Mouse (Mus musculus): ENCODE measurements around the gene Lamp1.

Gene Lamp1

DNA sequence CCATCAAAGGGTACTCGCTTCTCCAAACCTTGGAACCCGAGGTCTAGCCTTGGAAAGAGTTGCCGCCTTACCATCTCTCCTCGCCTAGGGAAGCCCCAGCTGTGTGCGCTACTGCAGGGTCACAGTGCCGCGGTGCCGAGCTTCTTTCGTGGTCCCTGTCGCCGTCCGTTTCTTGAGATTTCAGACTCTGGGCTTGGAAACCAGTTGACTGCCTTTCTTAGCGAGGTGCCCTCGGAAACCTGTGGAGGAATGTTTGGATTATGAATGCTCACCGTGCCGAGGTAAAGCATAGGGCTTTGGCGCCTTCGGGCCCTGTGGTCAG is 42.0 kb downstream of the Lamp1 start:
- no peak for DNase-seq (ENCODE audit: low spot score in 2 of 2)

GRCm38 (mm10) chr8:13202041-13202440 is 43.1 kb downstream of the Lamp1 start:
- no peak for DNase-seq (ENCODE audit: low spot score in 2 of 2)

GRCm38 (mm10) chr8:13202806-13203205 is 43.8 kb downstream of the Lamp1 start:
- no peak for DNase-seq (ENCODE audit: low spot score in 2 of 2)

- DNase-seq (ENCODE audit: low spot score in 2 of 2), result peak in 1 of 2 experiments; percentile 18
These were observed 44.5 kb downstream of the Lamp1 start for GRCm38 (mm10) chr8:13203472-13203871.

- DNase-seq (ENCODE audit: low spot score in 2 of 2), result no peak
These were observed 45.6 kb downstream of the Lamp1 start for GRCm38 (mm10) chr8:13204371-13205140.

DNA sequence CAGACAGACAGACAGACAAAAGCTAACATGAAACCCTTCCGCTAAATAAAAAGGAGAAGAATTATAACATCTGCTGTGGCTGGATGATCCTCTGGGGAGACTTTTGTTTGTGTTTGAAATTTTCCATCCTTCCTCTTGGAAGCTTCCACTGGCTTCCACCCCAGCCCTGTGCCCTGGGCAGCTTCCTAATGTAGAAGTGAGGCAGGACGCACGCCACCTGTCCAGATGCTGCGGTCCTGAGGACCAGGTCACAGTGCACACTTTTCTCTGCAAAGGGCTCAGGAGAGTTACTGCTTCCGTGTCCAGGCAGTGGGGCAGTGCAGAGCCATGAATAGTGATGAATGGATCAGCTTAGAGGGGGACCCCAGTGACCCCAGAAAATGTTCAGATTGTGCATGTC is 46.4 kb downstream of the Lamp1 start:
- no peak for DNase-seq (ENCODE audit: low spot score in 2 of 2)

GRCm38 (mm10) chr8:13206290-13206689 is 47.3 kb downstream of the Lamp1 start:
- no peak for DNase-seq (ENCODE audit: low spot score in 2 of 2)

GRCm38 (mm10) chr8:13208627-13209355 is 49.8 kb downstream of the Lamp1 start:
- DNase-seq (ENCODE audit: low spot score in 2 of 2), result no peak

DNA sequence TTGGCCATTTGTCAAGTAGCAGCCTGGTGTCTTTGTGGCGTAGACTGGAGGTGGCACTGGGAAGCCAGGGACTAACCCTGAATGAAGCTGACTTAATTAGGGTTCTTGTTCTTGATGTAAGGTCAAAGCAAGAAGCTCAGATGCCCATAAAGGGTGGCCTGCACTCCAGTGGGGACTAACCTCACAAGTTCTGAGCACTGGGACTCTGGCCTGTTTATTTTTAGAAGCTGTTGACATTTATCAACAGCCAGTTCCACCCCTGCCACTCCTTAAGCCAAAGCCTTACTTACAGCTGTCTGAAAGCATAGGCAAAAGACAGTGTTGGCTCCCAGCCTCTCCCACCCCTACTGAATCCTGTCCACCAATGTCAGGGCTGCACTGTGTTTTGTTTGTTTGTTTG is 50.8 kb downstream of the Lamp1 start:
- no peak for DNase-seq (ENCODE audit: low spot score in 2 of 2)

- peak; percentile 87 to 92 for DNase-seq (ENCODE audit: low spot score in 2 of 2)
These were observed 54.7 kb downstream of the Lamp1 start for GRCm38 (mm10) chr8:13213479-13214268.

DNA sequence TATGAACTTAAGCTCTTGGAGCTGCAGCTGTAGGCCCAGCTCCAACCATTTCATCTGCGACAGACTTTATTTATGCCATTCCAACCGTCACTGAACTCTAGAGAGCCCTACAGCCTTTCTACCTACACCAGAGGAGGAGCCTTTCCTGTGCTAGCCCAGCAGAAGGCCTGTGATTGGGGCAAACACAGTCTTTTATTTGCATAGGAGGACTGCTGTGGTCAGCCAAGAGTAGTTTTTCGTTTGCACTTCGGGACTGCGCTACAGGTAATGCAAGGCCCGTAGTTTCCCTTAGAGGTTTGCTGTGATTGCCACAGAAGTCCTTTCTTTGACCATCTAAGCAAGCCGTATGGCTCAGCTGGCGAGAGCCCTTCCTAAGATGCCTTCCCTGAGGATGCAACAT is 57.4 kb downstream of the Lamp1 start:
- no peak for DNase-seq (ENCODE audit: low spot score in 2 of 2)

- DNase-seq (ENCODE audit: low spot score in 2 of 2), result no peak
These were observed 58.1 kb downstream of the Lamp1 start for GRCm38 (mm10) chr8:13217093-13217492.

GRCm38 (mm10) chr8:13217986-13218385 is 59.0 kb downstream of the Lamp1 start:
- no peak for DNase-seq (ENCODE audit: low spot score in 2 of 2)

DNA sequence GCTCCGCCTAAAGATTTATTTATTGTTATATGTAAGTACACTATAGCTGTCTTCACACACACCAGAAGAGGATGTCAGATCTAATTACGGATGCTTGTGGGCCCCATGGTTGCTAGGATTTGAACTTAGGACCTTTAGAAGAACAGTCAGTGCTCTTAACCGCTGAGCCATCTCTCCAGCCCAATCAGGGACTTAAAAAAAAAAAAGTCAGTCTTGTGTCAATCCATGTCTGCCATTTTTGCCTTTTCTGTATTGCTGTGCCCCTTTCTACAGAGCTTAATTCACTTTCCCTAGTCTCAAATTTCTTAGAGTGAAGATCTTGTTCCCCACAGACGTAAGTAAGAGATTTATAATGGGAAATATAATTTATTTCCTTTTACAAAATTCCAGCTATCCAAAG is 59.5 kb downstream of the Lamp1 start:
- no peak for DNase-seq (ENCODE audit: low spot score in 2 of 2)

DNA sequence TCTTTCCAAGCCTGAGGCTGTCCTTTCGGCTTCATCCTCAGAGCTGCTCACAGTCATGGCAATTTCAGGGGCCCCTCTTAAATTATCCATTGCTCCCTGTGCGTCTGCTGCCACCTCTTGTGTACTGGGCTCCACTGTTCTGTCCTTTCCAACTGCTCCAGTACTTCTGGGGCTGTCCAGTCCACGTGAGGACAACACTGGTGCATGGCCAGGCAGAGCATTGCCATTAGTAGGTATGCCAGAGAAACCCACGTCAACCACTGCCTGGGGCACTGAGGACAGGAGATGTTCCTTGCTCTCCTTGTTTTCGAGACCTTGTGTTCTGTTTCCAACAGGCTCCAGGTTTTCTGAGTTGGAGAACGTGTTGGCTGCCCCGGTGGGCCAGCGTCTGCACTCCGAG is 65.5 kb downstream of the Lamp1 start:
- DNase-seq (ENCODE audit: low spot score in 2 of 2), result no peak

All from thymus, postnatal 10 days (tissue).